Mouse (Mus musculus) left cerebral cortex, adult 9 months (tissue): Measurements from ENCODE around the gene Wdr60.
A peak's percentile ranks its signal among the peaks of the same experiment; 100 is the strongest.

Experiments
- DNase-seq, 2 experiments: peaks; one replicate each; pipeline ENCODE4 v3.0.0; 2022; ENCODE audit warnings: low spot score in 2 of 2

The Wdr60 gene

GRCm38 (mm10) chr12:116269450-116269849 lies 6.6 kb upstream of the Wdr60 start:
- no peak for DNase-seq

- no peak for DNase-seq
These were observed 2.5 kb upstream of the Wdr60 start for GRCm38 (mm10) chr12:116265275-116265674.

GRCm38 (mm10) chr12:116264756-116265155 lies 1.9 kb upstream of the Wdr60 start:
- DNase-seq = no peak

GRCm38 (mm10) chr12:116258321-116258720 lies 4.5 kb downstream of the Wdr60 start:
- DNase-seq = no peak

GRCm38 (mm10) chr12:116255636-116256035 lies 7.2 kb downstream of the Wdr60 start:
- no peak for DNase-seq

GRCm38 (mm10) chr12:116254652-116255051 lies 8.2 kb downstream of the Wdr60 start:
- DNase-seq = no peak

GRCm38 (mm10) chr12:116244601-116245000 lies 18.2 kb downstream of the Wdr60 start:
- DNase-seq = no peak

GRCm38 (mm10) chr12:116238803-116239202 lies 24.0 kb downstream of the Wdr60 start:
- no peak for DNase-seq

- no peak for DNase-seq
These were observed 24.5 kb downstream of the Wdr60 start for GRCm38 (mm10) chr12:116238370-116238769.

- DNase-seq = peak in 1 of 2 experiments; percentile 25
These were observed 26.2 kb downstream of the Wdr60 start for GRCm38 (mm10) chr12:116236658-116237057.

GRCm38 (mm10) chr12:116235356-116235755 lies 27.5 kb downstream of the Wdr60 start:
- no peak for DNase-seq

GRCm38 (mm10) chr12:116232061-116232460 lies 30.8 kb downstream of the Wdr60 start:
- no peak for DNase-seq

GRCm38 (mm10) chr12:116231612-116232011 lies 31.2 kb downstream of the Wdr60 start:
- DNase-seq = no peak

GRCm38 (mm10) chr12:116229451-116229850 lies 33.4 kb downstream of the Wdr60 start:
- no peak for DNase-seq

- DNase-seq = no peak
These were observed 36.3 kb downstream of the Wdr60 start for GRCm38 (mm10) chr12:116226289-116227057.

GRCm38 (mm10) chr12:116223107-116223506 lies 39.7 kb downstream of the Wdr60 start:
- DNase-seq = no peak

- DNase-seq = no peak
These were observed 55.3 kb downstream of the Wdr60 start for GRCm38 (mm10) chr12:116207486-116207885.

- DNase-seq = no peak
These were observed 57.1 kb downstream of the Wdr60 start for GRCm38 (mm10) chr12:116205726-116206125.

GRCm38 (mm10) chr12:116202176-116202981 lies 60.4 kb downstream of the Wdr60 start:
- peak in 1 of 2 experiments; percentile 71 for DNase-seq

- no peak for DNase-seq
These were observed 64.0 kb downstream of the Wdr60 start for GRCm38 (mm10) chr12:116198791-116199190.

- DNase-seq = no peak
These were observed 66.6 kb downstream of the Wdr60 start for GRCm38 (mm10) chr12:116196221-116196620.

- no peak for DNase-seq
These were observed 68.2 kb downstream of the Wdr60 start for GRCm38 (mm10) chr12:116194641-116195040.

- no peak for DNase-seq
These were observed 68.9 kb downstream of the Wdr60 start for GRCm38 (mm10) chr12:116193952-116194351.
